Mouse (Mus musculus) cerebellum, adult 2 months (tissue): Measurements from ENCODE around the gene Phospho2.

Experiments
- CTCF ChIP-seq: fragments of 200-500 bp; IDR thresholded peaks from 2 replicates; pipeline ENCODE4 v1.5.1; 2011; ENCODE audit warnings: low read depth, mild to moderate bottlenecking, control low read depth, low read length, moderate library complexity, borderline replicate concordance; ENCODE audit not compliant: insufficient read depth
- POLR2A ChIP-seq: fragments of 200-500 bp; IDR thresholded peaks from 2 replicates; pipeline ENCODE4 v1.6.1; 2011; ENCODE audit warnings: low read length, control low read depth, borderline replicate concordance; ENCODE audit not compliant: insufficient read depth

GRCm38 (mm10) chr2:69788974-69789373, 449 bp upstream of the Phospho2 start:
- TF ChIP-seq CTCF (no peak), POLR2A (no peak)
